Mouse (Mus musculus) splenic B cell, adult 2 months (primary cell): ENCODE data around the gene Ercc6l2.
"Not testable (repeated sequence)": the region's sequence is repeated elsewhere in the genome, so short reads cannot be mapped to it uniquely, and the experiment has no call there.

Experiments
- DNase-seq: peaks from one replicate; pipeline ENCODE4 v3.0.0-alpha.2; 2011; ENCODE audit warnings: low read depth, low spot score
- H3K27me3 ChIP-seq: 2 replicates; pipeline ENCODE4 v1.6.1; 2012; ENCODE audit warnings: mild to moderate bottlenecking, low read length, moderate library complexity, mixed read lengths; ENCODE audit not compliant: control insufficient read depth, poor library complexity, insufficient read depth, severe bottlenecking
- H3K36me3 ChIP-seq: 2 replicates; pipeline ENCODE4 v1.6.1; 2012; ENCODE audit warnings: mild to moderate bottlenecking, low read length, moderate library complexity, mixed read lengths; ENCODE audit not compliant: control insufficient read depth, poor library complexity, insufficient read depth, severe bottlenecking

The Ercc6l2 gene

DNA sequence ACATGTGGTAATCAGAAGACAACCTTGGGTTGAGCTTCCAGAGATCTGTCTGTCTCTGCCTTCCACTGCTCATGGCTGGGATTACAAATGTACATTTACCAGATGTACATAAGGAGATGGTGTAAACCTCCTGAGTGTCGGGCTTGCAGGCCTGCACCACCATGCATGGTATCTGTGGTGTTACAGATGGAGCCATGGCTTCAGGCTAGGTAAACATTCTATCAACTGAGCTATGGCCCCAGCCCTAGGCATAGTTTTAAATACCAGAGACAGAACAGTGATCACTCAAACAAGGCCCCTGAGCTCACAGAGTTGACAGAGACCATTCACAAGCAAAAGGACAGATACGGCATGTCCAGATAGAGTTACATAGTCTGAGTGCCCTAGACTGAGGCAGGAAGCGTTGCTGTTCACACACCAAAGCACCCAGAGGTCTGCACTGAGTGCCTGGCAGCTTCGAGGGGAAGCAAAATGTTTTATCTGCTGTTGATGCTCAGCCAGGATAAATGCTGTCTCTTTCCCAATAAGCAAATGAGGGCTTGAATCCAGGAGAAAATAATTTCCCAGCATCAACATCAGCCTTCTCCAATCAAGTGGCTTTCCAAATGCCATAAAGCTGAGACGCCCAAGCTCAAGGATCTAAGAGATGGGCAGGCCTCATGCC, 95.2 kb downstream of the Ercc6l2 start:
- DNase-seq = no peak
- H3K27me3 ChIP-seq = no peaks in the 10 kb centered on the region
- H3K36me3 ChIP-seq = no peaks in the 10 kb centered on the region

DNA sequence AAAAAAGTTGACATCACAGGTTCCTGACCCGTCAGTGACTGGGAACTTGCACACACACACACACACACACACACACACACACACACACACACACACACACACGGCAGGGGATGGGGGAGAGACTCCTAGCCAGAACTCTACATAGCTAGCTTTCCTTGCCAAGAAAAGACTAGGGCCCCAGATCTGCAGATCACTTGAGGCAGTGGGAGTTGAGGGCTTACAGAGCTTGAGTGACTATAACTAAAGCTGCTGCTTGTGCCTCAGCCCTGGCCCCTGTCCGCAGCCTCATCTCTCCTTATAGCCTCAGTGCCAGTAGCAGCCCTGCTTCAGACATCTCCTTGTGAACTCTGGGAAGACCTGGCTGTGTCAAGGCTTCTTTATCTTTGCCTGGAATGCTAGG, 96.6 kb downstream of the Ercc6l2 start:
- no peak for DNase-seq
- H3K27me3 ChIP-seq = no peaks in the 10 kb centered on the region
- H3K36me3 ChIP-seq = no peaks in the 10 kb centered on the region

DNA sequence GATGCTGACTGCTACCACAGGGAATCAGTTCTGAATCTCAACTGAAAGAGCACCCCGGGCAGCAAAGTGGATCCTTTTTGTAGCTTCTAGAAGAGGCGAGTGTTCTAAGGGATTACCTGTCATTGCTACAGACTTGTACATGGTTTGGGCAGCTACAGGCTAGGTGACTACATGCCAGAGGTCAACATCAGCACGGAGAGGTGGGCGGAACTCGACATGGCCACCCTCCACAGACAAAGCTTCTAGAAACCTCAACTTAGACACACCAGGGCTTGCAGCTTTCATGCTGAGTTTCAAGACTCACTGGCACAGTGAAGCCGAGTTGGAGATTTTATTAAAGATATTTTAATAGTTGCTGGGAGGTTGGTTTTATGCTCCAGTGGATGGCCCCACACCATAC, 98.1 kb downstream of the Ercc6l2 start:
- no peak for DNase-seq
- no peaks in the 10 kb centered on the region for H3K27me3 ChIP-seq

DNA sequence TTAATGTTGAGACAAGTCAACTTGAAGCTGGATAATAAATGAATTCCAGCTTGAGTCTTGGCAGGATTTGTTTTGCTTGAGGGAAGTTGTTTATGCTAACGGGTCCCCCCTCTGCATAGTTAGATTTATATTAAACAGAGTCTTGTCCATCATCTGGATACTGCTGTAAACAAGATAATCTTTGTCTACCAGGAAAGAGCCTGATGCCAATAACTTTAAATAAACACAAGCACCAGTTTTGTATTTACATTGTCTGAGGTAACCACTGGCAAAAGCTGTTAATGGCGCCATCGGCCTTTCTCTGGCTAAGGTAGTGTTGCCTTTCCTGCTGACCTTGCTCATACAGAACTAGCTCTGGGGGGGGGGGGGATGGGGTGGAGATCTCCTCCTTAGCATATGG, 100.1 kb downstream of the Ercc6l2 start:
- no peak for DNase-seq
- Histone ChIP-seq H3K27me3 (no peaks in the 10 kb centered on the region), H3K36me3 (no peaks in the 10 kb centered on the region)

More for the DNA sequence above, 98.1 kb downstream of the Ercc6l2 start:
- no peaks in the 10 kb centered on the region for H3K36me3 ChIP-seq

DNA sequence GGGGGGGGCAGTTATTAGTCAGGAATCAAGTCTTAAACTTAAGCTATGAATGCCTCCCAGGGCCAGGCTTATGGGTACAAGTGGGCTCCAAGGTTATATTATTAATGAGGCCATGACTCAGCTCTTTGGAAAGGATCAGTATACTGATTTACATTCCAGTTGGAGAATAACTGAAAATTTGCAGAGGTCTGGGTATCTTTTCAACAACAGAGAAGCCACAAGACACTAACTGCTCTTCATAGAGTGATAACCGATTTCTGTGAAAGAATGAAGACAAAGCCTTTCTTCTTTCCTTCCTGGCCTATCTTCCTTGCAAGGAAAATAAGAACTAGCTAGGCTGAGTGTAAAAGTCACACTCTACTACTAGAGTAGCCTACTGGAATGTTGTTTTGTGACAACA, 100.6 kb downstream of the Ercc6l2 start:
- Histone ChIP-seq H3K27me3 (no peaks in the 10 kb centered on the region), H3K36me3 (no peaks in the 10 kb centered on the region)
- no peak for DNase-seq

DNA sequence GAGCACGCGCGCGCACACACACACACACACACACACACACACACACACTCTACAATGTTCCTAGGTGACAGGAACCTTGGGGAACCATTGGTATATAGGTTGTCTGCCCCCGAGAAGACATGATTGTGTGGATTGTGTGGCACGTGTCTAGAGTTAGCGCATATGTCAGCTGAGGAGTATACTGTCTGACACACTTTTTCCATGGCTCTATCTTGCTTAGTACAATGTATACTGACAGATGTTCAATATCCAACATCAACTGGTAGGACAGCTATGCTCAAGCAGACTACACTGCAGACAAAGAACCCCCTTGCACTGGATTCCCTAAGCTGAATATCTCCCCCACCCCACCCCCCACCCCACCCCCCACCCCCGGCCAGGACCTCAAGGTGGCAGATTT, 101.5 kb downstream of the Ercc6l2 start:
- no peak for DNase-seq
- Histone ChIP-seq H3K36me3 (no peaks in the 10 kb centered on the region), H3K27me3 (no peaks in the 10 kb centered on the region)

DNA sequence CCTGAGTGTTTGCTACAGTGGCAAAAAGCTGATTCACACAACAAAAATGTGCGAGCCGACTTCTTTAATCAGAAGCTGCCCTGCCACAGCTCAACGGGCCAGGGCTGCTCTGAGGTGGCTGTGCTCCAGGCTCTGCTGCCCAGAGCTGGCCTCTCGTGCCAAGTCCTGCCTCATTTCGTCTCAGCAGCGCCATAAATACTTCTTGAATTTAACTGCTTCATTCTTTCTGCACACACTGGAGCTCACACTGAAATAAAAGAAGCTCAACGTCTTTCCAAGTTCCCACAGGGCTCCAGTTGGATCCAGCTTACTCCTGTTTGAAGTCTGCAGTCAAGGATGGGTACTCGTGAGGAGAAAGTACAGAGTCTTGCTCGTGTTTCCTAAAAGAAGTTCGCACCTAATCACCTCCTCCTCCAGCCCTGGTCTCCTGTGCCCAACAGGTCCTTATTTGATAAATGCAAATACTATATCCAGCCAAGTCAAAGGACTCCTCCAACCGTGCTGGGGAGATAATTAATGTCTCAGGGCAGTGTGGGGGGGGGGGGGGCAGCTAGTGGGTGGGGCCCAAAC, 102.2 kb downstream of the Ercc6l2 start:
- no peaks in the 10 kb centered on the region for H3K36me3 ChIP-seq
- no peaks in the 10 kb centered on the region for H3K27me3 ChIP-seq
- no peak for DNase-seq

DNA sequence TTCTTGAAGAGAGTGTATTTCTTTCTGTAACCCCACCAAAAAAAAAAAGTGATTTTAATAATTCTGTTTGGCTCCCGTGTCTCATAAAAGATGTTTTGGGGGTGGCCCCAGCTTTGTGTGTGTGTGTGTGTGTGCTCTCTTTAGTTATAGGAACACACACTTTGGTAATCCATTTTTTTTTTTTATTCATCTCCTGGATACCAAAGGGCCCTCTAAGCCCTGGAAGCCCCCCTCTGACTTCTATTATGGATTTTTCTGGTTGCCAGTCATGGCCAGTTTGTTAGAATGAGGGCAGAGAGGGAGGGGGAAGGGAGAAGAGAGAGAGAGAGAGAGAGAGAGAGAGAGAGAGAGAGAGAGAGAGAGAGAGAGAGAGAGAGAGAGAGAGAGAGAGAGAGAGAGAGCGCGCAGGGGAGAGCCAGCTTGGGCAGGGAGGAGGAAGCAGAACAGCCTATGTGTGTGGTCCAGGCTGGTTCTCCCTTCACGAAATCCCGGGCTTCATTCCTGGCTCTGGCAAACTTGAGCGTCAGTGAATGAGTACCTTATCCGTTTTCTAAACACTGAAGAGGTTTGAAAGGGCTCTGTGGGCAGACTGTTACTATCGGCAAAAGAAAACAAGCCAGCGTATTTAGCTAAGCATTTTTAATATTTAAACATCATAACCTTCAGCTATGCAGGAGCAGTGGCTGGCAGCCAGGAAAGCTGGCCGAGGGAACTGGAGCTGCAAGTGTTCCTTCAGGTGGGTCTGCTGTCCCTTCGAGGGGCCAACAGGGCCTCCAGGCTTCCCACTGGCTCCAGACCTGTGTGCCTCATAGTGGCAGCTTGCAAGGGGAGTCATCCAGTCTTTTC, 103.0 kb downstream of the Ercc6l2 start:
- H3K36me3 ChIP-seq = no peaks in the 10 kb centered on the region
- DNase-seq = no peak
- no peaks in the 10 kb centered on the region for H3K27me3 ChIP-seq

DNA sequence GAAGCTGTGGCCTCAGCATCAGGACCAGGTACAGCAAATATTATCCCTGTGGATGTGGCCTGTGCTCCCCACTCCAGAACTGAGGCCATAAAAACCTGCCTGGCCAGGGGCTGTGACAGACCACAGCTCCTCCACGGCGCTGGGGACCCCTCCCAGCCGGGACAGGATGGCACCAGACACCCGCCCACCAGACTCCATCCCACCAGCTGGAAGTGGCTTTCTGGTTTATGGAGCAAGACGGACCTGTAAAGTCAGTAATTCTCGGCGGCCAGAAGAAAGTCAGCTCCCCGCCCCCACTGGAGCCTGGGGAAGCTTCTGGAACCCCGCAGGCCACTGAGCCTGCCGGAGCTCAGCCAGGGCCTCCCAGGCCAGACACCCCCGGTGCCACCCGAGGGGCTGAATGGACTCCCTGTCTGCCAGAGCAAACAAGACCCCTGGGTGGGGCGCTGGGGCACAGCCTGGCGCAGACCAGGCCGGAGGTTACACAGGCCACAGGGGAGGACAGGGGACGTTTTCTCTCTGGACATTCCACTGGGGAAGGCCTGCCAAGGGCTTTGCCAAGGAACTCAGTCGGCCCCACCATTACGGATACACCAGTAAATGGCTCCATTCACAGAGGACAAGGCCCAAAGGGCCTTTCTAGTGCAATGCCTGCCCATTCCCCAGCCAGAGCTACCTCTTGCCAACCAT, 103.8 kb downstream of the Ercc6l2 start:
- no peaks in the 10 kb centered on the region for H3K27me3 ChIP-seq
- no peak for DNase-seq
- no peaks in the 10 kb centered on the region for H3K36me3 ChIP-seq

DNA sequence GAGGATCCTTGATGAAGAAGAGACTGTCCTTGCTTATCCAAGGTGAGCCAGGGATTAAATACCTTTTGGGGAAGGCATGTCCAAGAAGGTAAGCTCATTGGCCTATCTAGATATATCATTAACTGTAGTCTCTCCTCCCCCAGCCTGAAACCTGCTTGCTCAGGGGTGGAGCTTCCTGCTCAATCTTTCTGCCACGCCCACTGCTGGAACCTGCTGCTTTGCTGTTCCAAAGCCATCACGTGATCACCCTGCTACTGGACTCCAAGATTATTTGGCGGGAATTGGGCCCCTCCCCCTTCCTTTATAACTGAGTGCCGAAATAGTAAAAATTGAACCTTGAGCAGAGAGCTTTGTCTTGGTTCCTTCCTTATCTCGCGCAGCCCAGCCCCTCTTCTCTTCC, 109.0 kb downstream of the Ercc6l2 start:
- H3K36me3 ChIP-seq, DNase-seq, H3K27me3 ChIP-seq: not testable (repeated sequence)

DNA sequence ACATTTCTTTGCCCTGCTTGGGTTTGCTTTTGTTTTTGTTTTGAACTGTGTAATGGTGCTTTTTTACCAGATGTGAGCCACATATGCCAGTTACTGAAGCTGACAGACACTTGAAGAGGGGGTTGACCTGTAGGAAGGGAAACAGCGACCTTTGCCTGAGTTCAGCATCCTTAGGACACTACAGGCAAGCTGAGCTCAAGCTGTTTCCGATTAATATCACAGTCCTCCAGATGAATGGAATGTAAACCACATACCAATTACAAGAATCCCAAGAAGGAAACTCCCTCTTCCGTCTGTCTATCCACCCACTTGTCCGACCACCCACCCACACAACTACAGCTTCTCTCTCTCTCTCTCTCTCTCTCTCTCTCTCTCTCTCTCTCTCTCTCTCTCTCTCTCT, 112.3 kb downstream of the Ercc6l2 start:
- Histone ChIP-seq H3K27me3 (no peaks in the 10 kb centered on the region), H3K36me3 (no peaks in the 10 kb centered on the region)
- no peak for DNase-seq

DNA sequence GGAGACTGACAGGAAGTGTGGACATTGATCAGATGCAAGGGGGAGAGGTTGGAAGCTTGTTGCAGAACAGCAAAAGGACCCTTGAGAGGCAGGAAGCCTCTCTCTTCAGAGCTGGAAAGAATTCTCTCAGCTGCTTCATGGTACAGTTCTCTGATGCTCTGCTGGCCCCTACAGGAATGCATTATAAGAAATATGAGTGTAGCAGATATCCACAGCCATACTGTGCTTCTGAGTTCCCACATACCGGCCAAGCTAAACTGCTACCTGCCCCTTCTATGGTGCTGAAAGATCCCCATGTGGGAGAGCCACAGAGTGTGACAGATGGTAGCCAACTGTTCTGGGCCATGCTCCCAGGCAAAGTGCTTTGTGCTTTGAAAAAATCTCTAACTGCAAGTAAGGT, 114.3 kb downstream of the Ercc6l2 start:
- Histone ChIP-seq H3K36me3 (no peaks in the 10 kb centered on the region), H3K27me3 (no peaks in the 10 kb centered on the region)
- DNase-seq = no peak

DNA sequence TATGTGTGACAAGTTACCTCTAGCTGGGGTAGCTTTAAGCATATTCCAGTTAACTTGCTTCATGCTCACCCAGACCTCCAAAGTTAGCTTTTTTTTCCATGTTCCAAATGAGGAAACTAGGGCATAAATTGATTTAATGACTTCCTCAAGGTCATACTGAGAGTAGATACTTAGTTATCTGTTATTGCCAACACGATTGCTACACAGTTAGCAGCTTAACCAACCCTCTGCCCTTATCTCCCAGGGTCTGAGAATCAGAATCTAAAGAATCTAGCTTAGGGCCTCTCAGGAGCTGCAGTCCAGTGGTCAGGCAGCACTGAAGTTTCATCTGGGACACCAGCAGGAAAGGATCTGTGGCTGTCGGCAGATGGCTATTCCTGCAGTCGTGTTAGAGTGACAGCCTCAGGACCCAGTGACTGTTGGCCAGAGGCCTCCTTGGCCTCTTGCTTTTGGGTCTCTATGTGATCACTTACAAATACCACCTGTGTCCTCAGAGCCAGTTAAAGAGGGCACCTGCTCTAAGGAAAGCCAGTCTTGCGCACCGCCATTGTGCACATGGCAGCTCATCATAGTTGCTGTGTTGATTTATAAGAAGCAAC, 115.0 kb downstream of the Ercc6l2 start:
- Histone ChIP-seq H3K36me3 (no peaks in the 10 kb centered on the region), H3K27me3 (no peaks in the 10 kb centered on the region)
- DNase-seq = no peak

DNA sequence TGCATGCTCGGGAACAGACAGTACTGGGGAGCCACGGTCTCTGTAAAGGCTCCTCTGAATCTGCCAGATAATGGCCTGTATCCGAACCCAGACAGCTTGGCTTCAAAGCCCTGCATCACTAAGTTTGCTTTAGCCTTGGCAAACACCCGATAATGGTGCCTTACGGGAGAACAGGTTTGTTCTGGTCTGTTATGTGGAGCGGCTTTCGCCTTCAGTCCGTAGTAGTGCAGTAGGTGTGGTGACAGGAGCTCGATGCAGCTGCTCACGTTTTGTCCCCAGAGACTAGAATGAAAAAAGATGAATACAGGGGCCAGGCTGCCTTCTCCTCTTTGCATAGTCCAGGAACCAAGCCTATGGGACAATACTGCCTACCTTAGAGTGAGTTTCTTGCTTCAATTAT, 115.5 kb downstream of the Ercc6l2 start:
- DNase-seq = no peak
- no peaks in the 10 kb centered on the region for H3K36me3 ChIP-seq

More for the DNA sequence above, 115.5 kb downstream of the Ercc6l2 start:
- H3K27me3 ChIP-seq = no peaks in the 10 kb centered on the region
